Mouse (Mus musculus) spleen, adult 12 weeks (tissue): Measurements from ENCODE around the gene Nudt14.

Experiments used
- DNase-seq: peaks from one replicate; pipeline ENCODE4 v3.0.0; 2022; ENCODE audit warnings: low spot score

Nudt14 gene

GRCm38 (mm10) chr12:112941776-112942713 is at the start of gene Nudt14:
Nudt14 (minus strand) TSS chr12:112942124.
- peak; percentile 65 for DNase-seq

GRCm38 (mm10) chr12:112991444-112991843 is 49.5 kb upstream of the Nudt14 start:
- no peak for DNase-seq

GRCm38 (mm10) chr12:112990706-112991405 is 48.9 kb upstream of the Nudt14 start:
- no peak for DNase-seq

DNA sequence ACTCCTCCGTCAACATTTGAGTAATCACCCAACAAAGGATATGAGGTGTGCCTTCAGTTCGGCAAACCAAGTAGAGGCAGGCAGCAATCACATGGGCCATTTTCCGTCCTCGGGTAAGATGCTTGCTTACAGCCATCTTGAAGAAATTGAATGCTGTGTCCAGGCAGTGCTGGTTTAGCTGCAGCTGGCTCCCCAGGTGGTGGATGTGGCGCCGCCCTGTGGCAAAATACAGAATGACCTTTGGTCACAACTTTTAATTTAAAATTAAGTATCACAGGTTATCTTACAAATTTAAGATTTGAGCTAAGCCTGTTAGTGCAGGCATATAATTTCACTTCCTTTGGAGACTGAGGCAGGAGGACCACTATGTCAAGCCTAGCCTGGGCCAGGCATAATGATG is 46.0 kb upstream of the Nudt14 start:
- peak; percentile 32 for DNase-seq

DNA sequence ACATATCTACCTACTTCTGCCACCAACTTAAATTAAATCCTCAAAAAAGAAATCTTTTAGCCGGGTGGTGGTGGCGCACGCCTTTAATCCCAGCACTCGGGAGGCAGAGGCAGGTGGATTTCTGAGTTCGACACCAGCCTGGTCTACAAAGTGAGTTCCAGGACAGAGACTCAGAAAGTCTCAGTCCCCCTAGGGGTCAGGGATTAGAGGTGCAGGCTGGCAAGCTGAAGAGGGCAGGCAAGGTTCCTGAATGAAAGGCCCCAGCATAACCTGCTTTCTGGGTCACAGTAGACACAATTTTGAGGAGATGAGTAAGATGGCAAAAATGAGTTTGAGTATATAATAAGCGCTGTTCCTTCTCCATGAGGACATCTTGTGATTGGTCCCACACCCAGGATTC is 43.4 kb upstream of the Nudt14 start:
- DNase-seq: no peak

GRCm38 (mm10) chr12:112982031-112982430 is 40.1 kb upstream of the Nudt14 start:
- no peak for DNase-seq

GRCm38 (mm10) chr12:112977156-112977555 is 35.2 kb upstream of the Nudt14 start:
- no peak for DNase-seq

DNA sequence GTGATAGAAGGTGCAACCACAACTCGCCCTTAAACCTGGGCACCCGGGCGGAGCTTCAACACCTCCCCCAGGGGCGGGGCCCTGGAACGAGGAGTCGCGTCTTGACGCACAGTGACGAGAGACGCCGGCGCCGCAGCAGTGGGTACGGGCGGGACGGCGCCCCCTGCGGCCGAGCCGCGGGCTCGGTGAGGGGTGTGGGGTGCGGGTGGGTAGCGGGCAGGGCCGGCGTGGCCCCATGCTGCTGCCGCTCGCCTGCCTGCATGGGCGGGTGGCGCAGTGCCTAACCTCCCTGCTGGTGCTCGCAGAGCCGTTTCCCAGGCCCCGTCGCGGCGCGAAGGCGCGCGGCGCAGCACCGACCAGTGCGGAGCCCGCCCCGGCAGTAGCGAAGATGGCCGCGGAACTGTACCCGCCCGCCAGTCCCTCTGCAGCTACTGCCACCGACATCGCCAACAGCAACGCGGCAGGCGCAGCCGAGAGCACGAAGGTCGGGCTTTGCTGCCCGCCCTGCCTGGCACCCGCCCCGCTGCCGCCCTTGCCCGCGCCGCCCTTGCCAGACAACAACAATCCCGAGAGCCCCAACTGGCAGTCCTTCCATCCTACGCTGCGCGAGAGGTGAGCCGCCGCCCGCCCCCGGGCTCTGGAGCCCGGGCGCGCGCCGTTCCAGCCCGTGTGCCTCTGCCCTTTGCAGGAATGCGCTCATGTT is 34.6 kb upstream of the Nudt14 start, which contains the start of gene Btbd6:
Gene Btbd6, plus strand, starts transcription at position 112 of the 703 bp plus-strand sequence.
- DNase-seq: peak; percentile 76

DNA sequence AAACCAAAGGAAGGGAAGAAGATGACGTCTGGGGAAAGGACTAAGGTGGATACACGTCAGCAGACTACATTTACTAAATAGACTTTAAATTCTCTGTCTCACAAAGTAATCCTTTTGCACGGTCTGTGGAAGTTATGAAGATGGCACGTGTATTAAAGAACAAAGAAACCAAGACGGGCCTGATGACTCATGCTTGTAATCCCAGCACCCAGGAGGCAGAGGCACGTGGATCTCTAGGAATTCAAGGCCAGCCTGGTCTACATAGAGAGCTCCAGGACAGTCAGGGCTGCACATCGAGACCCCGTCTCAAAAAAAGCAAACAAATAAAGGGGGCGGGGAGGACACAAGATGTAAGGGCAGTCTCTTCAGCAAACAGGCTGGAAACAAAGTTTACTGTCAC is 32.8 kb upstream of the Nudt14 start:
- DNase-seq: no peak

DNA sequence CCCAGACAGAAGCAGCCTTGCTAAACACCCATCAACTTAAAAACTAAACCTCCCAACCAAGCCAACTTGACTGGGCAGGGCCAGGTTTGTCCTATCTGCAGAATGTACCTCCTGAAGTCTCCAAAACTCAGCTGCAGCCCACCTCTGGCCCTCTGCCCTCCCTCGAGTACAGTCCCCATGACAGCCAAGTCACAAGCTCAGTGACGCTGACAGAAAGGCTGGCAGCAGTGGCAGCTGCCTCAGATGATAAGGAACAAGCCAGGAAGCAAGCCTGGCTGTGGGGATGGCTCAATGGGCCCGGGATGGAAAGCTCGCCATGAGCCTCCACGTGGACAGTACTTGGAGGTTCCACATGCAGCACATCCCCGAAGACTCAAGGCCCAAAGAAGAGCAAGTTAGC is 27.7 kb upstream of the Nudt14 start:
- DNase-seq: no peak

DNA sequence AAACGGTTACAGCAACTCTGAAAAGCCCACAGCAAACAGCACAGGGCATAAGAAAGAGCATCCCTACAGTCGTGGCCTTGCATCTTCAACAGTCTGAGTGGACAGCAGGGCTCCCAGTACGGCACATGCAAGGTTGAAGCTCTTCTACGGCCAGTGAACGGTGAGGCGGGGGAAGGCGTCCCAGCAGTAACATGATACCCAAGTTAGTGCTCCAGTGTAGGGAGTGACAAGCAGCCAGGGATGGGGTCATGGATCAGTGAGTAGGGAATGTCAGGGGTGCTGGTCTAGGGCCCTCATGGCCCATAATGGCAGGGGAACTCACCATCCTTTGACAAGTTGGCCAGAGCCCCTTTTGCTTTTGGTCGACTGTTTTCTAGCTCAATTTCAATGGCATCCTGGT is 27.0 kb upstream of the Nudt14 start:
- DNase-seq: no peak

DNA sequence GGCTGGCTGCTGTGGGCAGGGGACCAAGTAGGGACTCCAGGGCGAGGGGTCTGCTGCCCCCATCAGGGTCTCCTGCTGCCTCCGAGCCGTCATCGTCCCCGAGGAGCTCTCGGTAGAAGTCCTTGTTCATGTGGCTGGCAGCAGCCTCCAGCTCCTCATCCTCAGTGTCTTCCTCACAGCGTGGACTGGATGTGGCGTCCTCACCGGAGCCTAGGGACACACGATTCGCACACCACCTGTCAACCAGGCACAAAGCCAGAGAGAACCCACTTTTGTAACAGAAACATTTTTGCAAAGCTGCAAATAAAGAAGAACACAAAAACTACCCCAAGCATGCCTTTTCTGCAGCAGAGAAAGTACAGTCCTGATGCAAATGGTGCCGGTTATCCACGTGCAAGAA is 23.9 kb upstream of the Nudt14 start:
- no peak for DNase-seq

DNA sequence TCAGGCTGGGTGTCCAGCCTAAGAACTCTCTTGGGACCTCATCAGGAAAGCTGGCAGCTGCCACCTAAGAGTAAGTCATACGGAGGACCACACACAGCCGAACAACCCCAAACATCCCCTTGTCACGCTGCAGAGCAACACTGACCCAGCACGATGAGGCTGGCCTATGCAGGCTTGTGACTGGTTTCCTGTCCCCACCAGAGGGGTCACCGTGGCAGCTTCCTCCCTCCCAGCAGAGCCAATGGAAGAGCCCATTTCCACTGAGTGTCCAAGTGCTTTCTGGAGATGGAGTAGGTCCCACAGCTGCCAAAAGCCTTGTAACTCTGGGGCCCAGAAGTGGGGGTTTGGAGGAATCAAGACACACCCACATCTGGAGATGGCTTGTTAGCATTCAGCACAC is 19.9 kb upstream of the Nudt14 start:
- DNase-seq: no peak

- DNase-seq: no peak
Observed at GRCm38 (mm10) chr12:112961428-112961827, 19.5 kb upstream of the Nudt14 start.

- no peak for DNase-seq
Observed at GRCm38 (mm10) chr12:112959421-112959820, 17.5 kb upstream of the Nudt14 start.

DNA sequence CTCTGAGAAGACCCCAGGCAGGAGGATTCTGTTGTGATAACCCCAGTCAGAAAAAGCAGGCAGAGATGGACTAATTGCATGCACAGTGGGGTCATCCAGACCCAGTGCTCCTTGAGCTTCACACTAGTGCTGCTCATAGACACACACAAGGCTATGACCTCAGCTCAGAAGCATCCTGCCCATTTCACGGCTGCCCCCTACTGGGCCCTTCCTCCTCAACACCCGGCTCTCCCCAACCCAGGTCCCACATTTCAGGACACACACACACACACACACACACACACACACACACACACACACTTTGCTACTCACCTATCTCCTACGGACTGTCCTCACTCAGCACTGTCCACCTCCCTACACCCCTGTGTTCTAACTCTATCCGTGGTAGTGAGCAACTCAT is 16.4 kb upstream of the Nudt14 start:
- no peak for DNase-seq

- peak; percentile 68 for DNase-seq
Observed at GRCm38 (mm10) chr12:112955800-112956199, 13.9 kb upstream of the Nudt14 start.

GRCm38 (mm10) chr12:112952926-112953565 is 11.1 kb upstream of the Nudt14 start:
- no peak for DNase-seq

- DNase-seq: no peak
Observed at GRCm38 (mm10) chr12:112952433-112952832, 10.5 kb upstream of the Nudt14 start.

- no peak for DNase-seq
Observed at GRCm38 (mm10) chr12:112951150-112951842, 9.4 kb upstream of the Nudt14 start.

DNA sequence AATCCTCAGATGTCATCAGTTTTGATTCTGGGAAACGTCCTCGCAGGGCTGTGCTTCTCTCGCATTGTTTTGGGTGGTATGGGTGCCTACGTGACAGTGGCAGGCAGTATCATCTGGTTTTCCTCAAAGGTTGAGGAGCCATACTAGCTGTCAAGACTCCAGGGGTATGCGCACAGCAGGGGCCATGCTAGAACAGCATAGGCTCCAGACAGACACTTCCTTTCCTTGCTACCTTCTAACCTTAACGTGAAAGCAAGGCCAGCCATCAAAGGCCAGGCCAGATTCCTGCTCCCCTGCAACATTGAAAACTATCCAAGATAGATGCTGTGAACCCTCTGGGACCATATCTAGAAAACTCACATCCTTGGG is 8.8 kb upstream of the Nudt14 start:
- DNase-seq: no peak
